Mouse (Mus musculus) lung, embryonic 15.5 days (tissue): ENCODE data around the gene Ciart. TPM values are rescaled to one million over a fixed set of nuclear protein-coding genes. Genes with fewer than 3 reads are reported as not detected.
A peak's percentile ranks its signal among the peaks of the same experiment; 100 is the strongest.
"Not testable (repeated sequence)": the region's sequence is repeated elsewhere in the genome, so short reads cannot be mapped to it uniquely, and the experiment has no call there.

ENCODE experiments used
- ATAC-seq: fragments of 200-750 bp; cut with Nextera tagmentation; 2 replicates; pipeline ENCODE4 v1.8.0; 2017; ENCODE audit warnings: moderate number of reproducible peaks, borderline replicate concordance; ENCODE audit not compliant: low FRiP score, low TSS enrichment; ENCODE audit errors: extremely low read depth
- H3K27ac ChIP-seq: fragments of 300-500 bp; sonication (generic); 2 replicates; pipeline ENCODE4 v1.5.1; 2015; ENCODE audit warnings: moderate library complexity, mild to moderate bottlenecking, inconsistent platforms
- H3K27me3 ChIP-seq: fragments of 300-500 bp; sonication (generic); 2 replicates; pipeline ENCODE4 v1.6.1; 2015; ENCODE audit warnings: inconsistent platforms
- H3K36me3 ChIP-seq: fragments of 300-500 bp; sonication (generic); 2 replicates; pipeline ENCODE4 v1.6.1; 2015; ENCODE audit warnings: inconsistent platforms
- H3K4me1 ChIP-seq: fragments of 300-500 bp; sonication (generic); 2 replicates; pipeline ENCODE4 v1.6.1; 2015; ENCODE audit warnings: inconsistent platforms
- H3K4me2 ChIP-seq: fragments of 300-500 bp; sonication (generic); 2 replicates; pipeline ENCODE4 v1.6.1; 2015; ENCODE audit warnings: inconsistent platforms, mild to moderate bottlenecking, moderate library complexity
- H3K4me3 ChIP-seq: fragments of 300-500 bp; sonication (generic); 2 replicates; pipeline ENCODE4 v1.5.1; 2015; ENCODE audit warnings: mild to moderate bottlenecking, inconsistent platforms
- H3K9ac ChIP-seq: fragments of 300-500 bp; sonication (generic); 2 replicates; pipeline ENCODE4 v1.6.1; 2015; ENCODE audit warnings: inconsistent platforms
- H3K9me3 ChIP-seq: fragments of 300-500 bp; sonication (generic); 2 replicates; pipeline ENCODE4 v1.6.1; 2016; ENCODE audit warnings: inconsistent platforms
- WGBS: fragments of 180-500 bp; shearing (Covaris S2); methylation state at CpG from one replicate; pipeline ENCODE4 v1.1.7; 2015; 5-methylcytosine and 5-hydroxymethylcytosine counted together
- polyA plus RNA-seq: library from polyadenylated mRNA; unstranded; fragments of >200 nt; fragmentation: Nextera tagmentation; extraction: Ambion mirVana; gene quantifications from 2 replicates; pipeline ENCODE4 v1.2.1, GENCODE M21; 2015

Ciart gene
- polyA plus RNA-seq, 1 experiment from 2014 or later, result 4.9 TPM

- no peak overlapping the region for H3K27ac ChIP-seq
- WGBS, result 86% methylated on average over 4 of the region's 4 CpGs
- ATAC-seq, result no peak
- H3K36me3 ChIP-seq, result no peaks in the 10 kb centered on the region
- H3K4me2 ChIP-seq, result no peak overlapping the region
- H3K4me3 ChIP-seq, result no peak overlapping the region
- peaks cover 18% of the 10 kb centered on the region for H3K4me1 ChIP-seq
- H3K9me3 ChIP-seq, result no peaks in the 10 kb centered on the region
- no peak overlapping the region for H3K9ac ChIP-seq
- H3K27me3 ChIP-seq, result no peaks in the 10 kb centered on the region
Observed at GRCm38 (mm10) chr3:95879063-95879462, 3.0 kb downstream of the Ciart start.

- no peaks in the 10 kb centered on the region for H3K9me3 ChIP-seq
- no peak overlapping the region for H3K27ac ChIP-seq
- H3K4me1 ChIP-seq, result peaks cover 8% of the 10 kb centered on the region
- WGBS, result 64% methylated on average over 7 of the region's 7 CpGs
- no peaks in the 10 kb centered on the region for H3K27me3 ChIP-seq
- H3K36me3 ChIP-seq, result peaks cover 19% of the 10 kb centered on the region
- peak overlapping the region; percentile 67 for H3K9ac ChIP-seq
- H3K4me2 ChIP-seq, result peak overlapping the region; percentile 60
- ATAC-seq, result no peak
- H3K4me3 ChIP-seq, result peak overlapping the region; percentile 56
Observed at GRCm38 (mm10) chr3:95872048-95872447, 10.0 kb downstream of the Ciart start.

GRCm38 (mm10) chr3:95871392-95871867, 10.6 kb downstream of the Ciart start, which contains the start of gene Mrps21:
Gene Mrps21, minus strand, starts transcription at chr3:95871519.
- H3K9ac ChIP-seq, result peak within 1 kb of the TSS; percentile 67
- H3K4me3 ChIP-seq, result peak within 1 kb of the TSS; percentile 56
- no peaks in the 10 kb centered on the region for H3K9me3 ChIP-seq
- H3K27ac ChIP-seq, result peak within 1 kb of the TSS; percentile 85
- H3K27me3 ChIP-seq, result no peaks in the 10 kb centered on the region
- H3K4me2 ChIP-seq, result peak within 1 kb of the TSS; percentile 60
- peaks cover 19% of the 10 kb centered on the region for H3K36me3 ChIP-seq
- H3K4me1 ChIP-seq, result peaks cover 8% of the 10 kb centered on the region
- peak; percentile 96 for ATAC-seq
- under 1% methylated on average over 33 of the region's 33 CpGs for WGBS

- Histone ChIP-seq H3K4me2 (peak overlapping the region; percentile 60), H3K4me3 (peak overlapping the region; percentile 56), H3K27me3 (no peaks in the 10 kb centered on the region), H3K4me1 (peaks cover 8% of the 10 kb centered on the region), H3K27ac (peak overlapping the region; percentile 85), H3K36me3 (peaks cover 19% of the 10 kb centered on the region), H3K9me3 (no peaks in the 10 kb centered on the region), H3K9ac (peak overlapping the region; percentile 67)
- ATAC-seq, result peak; percentile 40; the same call in 1 of the 2 replicates
- 5% methylated on average over 15 of the region's 15 CpGs for WGBS
Observed at GRCm38 (mm10) chr3:95870976-95871375, 11.1 kb downstream of the Ciart start.

GRCm38 (mm10) chr3:95867408-95867807, 14.6 kb downstream of the Ciart start:
- ATAC-seq, result no peak
- H3K4me2 ChIP-seq, result no peak overlapping the region
- peaks cover 41% of the 10 kb centered on the region for H3K36me3 ChIP-seq
- no peaks in the 10 kb centered on the region for H3K9me3 ChIP-seq
- H3K27me3 ChIP-seq, result no peaks in the 10 kb centered on the region
- no peak overlapping the region for H3K4me3 ChIP-seq
- H3K4me1 ChIP-seq, result peaks cover 5% of the 10 kb centered on the region
- no peak overlapping the region for H3K9ac ChIP-seq
- WGBS, result 93% methylated on average over 2 of the region's 2 CpGs
- no peak overlapping the region for H3K27ac ChIP-seq

- H3K27ac ChIP-seq, result no peak overlapping the region
- no peaks in the 10 kb centered on the region for H3K9me3 ChIP-seq
- H3K27me3 ChIP-seq, result no peaks in the 10 kb centered on the region
- 86% methylated on average over 5 of the region's 5 CpGs for WGBS
- no peak overlapping the region for H3K4me3 ChIP-seq
- no peak overlapping the region for H3K9ac ChIP-seq
- H3K36me3 ChIP-seq, result peaks cover 45% of the 10 kb centered on the region
- ATAC-seq, result no peak
- H3K4me1 ChIP-seq, result no peaks in the 10 kb centered on the region
- H3K4me2 ChIP-seq, result no peak overlapping the region
Observed at GRCm38 (mm10) chr3:95866071-95866470, 16.0 kb downstream of the Ciart start.

GRCm38 (mm10) chr3:95865571-95865970, 16.5 kb downstream of the Ciart start:
- Histone ChIP-seq H3K9ac (no peak overlapping the region), H3K4me3 (no peak overlapping the region), H3K36me3 (peaks cover 45% of the 10 kb centered on the region), H3K4me2 (no peak overlapping the region), H3K9me3 (no peaks in the 10 kb centered on the region), H3K27ac (no peak overlapping the region), H3K4me1 (no peaks in the 10 kb centered on the region), H3K27me3 (no peaks in the 10 kb centered on the region)
- WGBS, result 87% methylated on average over 20 of the region's 20 CpGs
- no peak for ATAC-seq

GRCm38 (mm10) chr3:95865050-95865449, 17.0 kb downstream of the Ciart start:
- Histone ChIP-seq H3K4me2 (no peak overlapping the region), H3K9ac (no peak overlapping the region), H3K27me3 (no peaks in the 10 kb centered on the region), H3K4me3 (no peak overlapping the region), H3K36me3 (peaks cover 45% of the 10 kb centered on the region), H3K9me3 (no peaks in the 10 kb centered on the region), H3K4me1 (no peaks in the 10 kb centered on the region), H3K27ac (no peak overlapping the region)
- 73% methylated on average over 5 of the region's 5 CpGs for WGBS
- no peak for ATAC-seq

- Histone ChIP-seq H3K4me1 (no peaks in the 10 kb centered on the region), H3K27ac (no peak overlapping the region), H3K4me3 (no peak overlapping the region), H3K27me3 (no peaks in the 10 kb centered on the region), H3K36me3 (peaks cover 36% of the 10 kb centered on the region), H3K9ac (no peak overlapping the region), H3K9me3 (no peaks in the 10 kb centered on the region), H3K4me2 (no peak overlapping the region)
- WGBS, result 64% methylated on average over 7 of the region's 7 CpGs
- no peak for ATAC-seq
Observed at GRCm38 (mm10) chr3:95863578-95863977, 18.5 kb downstream of the Ciart start.

GRCm38 (mm10) chr3:95861796-95862195, 20.3 kb downstream of the Ciart start:
- Histone ChIP-seq H3K4me2 (no peak overlapping the region), H3K9me3 (no peaks in the 10 kb centered on the region), H3K27ac (no peak overlapping the region), H3K9ac (no peak overlapping the region), H3K4me3 (no peak overlapping the region), H3K4me1 (no peaks in the 10 kb centered on the region), H3K36me3 (peaks cover 26% of the 10 kb centered on the region), H3K27me3 (no peaks in the 10 kb centered on the region)
- 37% methylated on average over 2 of the region's 2 CpGs for WGBS
- peak; percentile 52; the same call in 1 of the 2 replicates for ATAC-seq

- Histone ChIP-seq H3K4me1 (no peaks in the 10 kb centered on the region), H3K4me3 (no peak overlapping the region), H3K36me3 (peaks cover 26% of the 10 kb centered on the region), H3K27ac (no peak overlapping the region), H3K27me3 (no peaks in the 10 kb centered on the region), H3K9me3 (no peaks in the 10 kb centered on the region), H3K9ac (no peak overlapping the region), H3K4me2 (no peak overlapping the region)
- WGBS, result 77% methylated on average over 10 of the region's 10 CpGs
- ATAC-seq, result no peak
Observed at GRCm38 (mm10) chr3:95861216-95861615, 20.8 kb downstream of the Ciart start.

GRCm38 (mm10) chr3:95860323-95860722, 21.7 kb downstream of the Ciart start:
- no peaks in the 10 kb centered on the region for H3K27me3 ChIP-seq
- H3K36me3 ChIP-seq, result peaks cover 22% of the 10 kb centered on the region
- H3K9me3 ChIP-seq, result no peaks in the 10 kb centered on the region
- 73% methylated on average over 3 of the region's 3 CpGs for WGBS
- no peak overlapping the region for H3K4me2 ChIP-seq
- no peak overlapping the region for H3K27ac ChIP-seq
- no peak for ATAC-seq
- H3K4me1 ChIP-seq, result no peaks in the 10 kb centered on the region
- no peak overlapping the region for H3K4me3 ChIP-seq
- no peak overlapping the region for H3K9ac ChIP-seq

- not testable (repeated sequence) for H3K9ac ChIP-seq, H3K9me3 ChIP-seq, H3K27me3 ChIP-seq, H3K4me3 ChIP-seq, H3K4me2 ChIP-seq, H3K27ac ChIP-seq, ATAC-seq, H3K4me1 ChIP-seq
- 82% methylated on average over 3 of the region's 3 CpGs for WGBS
- peaks cover 12% of the 10 kb centered on the region for H3K36me3 ChIP-seq
Observed at GRCm38 (mm10) chr3:95858278-95858677, 23.8 kb downstream of the Ciart start.
